Mouse (Mus musculus): Measurements from ENCODE around the gene Slc16a5.

GRCm38 (mm10) chr11:115433342-115433741 lies 28.9 kb upstream of the Slc16a5 start:
- TF ChIP-seq POLR2A (IDR thresholded peaks at IDR 0.05; ENCODE audit: low read depth, low read length): no peak
- TF ChIP-seq CTCF (IDR thresholded peaks at IDR 0.05; ENCODE audit: extremely low read depth, insufficient read depth, insufficient read length, insufficient replicate concordance): no peak

Measured in spleen, adult 2 months (tissue).